Mouse (Mus musculus) lung, adult 2 months (tissue): ENCODE measurements at regions not wholly inside any gene's neighbourhood (a gene's known extent, or its start where the extent isn't known, plus 50 kb on each side); places are given as distances from the start of the nearest gene placed in this dataset.

ENCODE experiments used
- DNase-seq: peaks from one replicate; pipeline ENCODE4 v3.0.0; 2022
- H3K4me1 ChIP-seq: fragments of 200-500 bp; 2 replicates; pipeline ENCODE4 v1.6.1; 2011; ENCODE audit warnings: low read length; ENCODE audit not compliant: control insufficient read depth, insufficient read depth
- H3K4me3 ChIP-seq: fragments of 200-500 bp; replicated peaks from 2 replicates; pipeline ENCODE3; 2011; ENCODE audit warnings: low read depth, mild to moderate bottlenecking, control low read depth, low read length; ENCODE audit errors: extremely low read depth
- CTCF ChIP-seq: fragments of 200-500 bp; IDR thresholded peaks from 2 replicates; pipeline ENCODE4 v1.5.1; 2011; ENCODE audit warnings: mild to moderate bottlenecking, low read length, control low read depth; ENCODE audit not compliant: insufficient read depth
- POLR2A ChIP-seq: fragments of 200-500 bp; IDR thresholded peaks from 2 replicates; pipeline ENCODE4 v1.6.1; 2011; ENCODE audit warnings: low read depth, mild to moderate bottlenecking, control low read depth, low read length, borderline replicate concordance; ENCODE audit errors: extremely low read depth
- WGBS: fragments of 180-500 bp; shearing (Covaris S2); methylation state at CpG from one replicate; pipeline ENCODE4 v1.1.7; 2018; 5-methylcytosine and 5-hydroxymethylcytosine counted together

GRCm38 (mm10) chr9:46388677-46389676 is 69.2 kb upstream of the 4931429L15Rik start:
- no peak for DNase-seq
- no peak overlapping the region for H3K4me3 ChIP-seq
- H3K4me1 ChIP-seq: 0 out of 2 replicates have a peak, but pooled peaks cover 3% of the 10 kb centered on the region
- WGBS: 40% methylated on average over 17 of the region's 17 CpGs
- TF ChIP-seq CTCF: no peak
- TF ChIP-seq POLR2A: no peak

DNA sequence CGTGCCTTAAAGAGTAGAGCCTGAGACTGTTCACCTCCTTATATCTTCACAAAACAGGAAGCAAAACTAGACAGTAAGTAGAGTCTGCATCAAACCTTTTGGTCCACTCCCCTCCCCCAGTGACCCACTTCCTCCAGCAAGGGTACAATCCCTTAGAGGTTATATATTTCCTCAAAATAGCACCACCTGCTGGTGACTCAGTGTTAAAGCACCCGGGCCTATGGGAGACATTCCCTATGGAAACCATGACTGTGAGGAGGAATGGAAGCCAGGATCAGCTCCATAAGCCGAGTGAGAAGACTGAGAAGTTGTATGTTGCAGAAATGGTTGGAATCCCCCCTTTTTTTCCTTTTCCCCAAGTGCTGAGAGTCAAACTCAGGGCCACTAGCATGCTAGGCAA is 66.5 kb upstream of the 4931429L15Rik start:
- no peak for TF ChIP-seq POLR2A
- no peak for TF ChIP-seq CTCF
- whole genome bisulfite sequencing: 94% methylated on average over 3 of the region's 3 CpGs
- DNase-seq: no peak

GRCm38 (mm10) chr9:46381342-46381741 is 61.6 kb upstream of the 4931429L15Rik start:
- TF ChIP-seq CTCF (no peak), POLR2A (no peak)
- WGBS: 30% methylated on average over 4 of the region's 4 CpGs
- Histone ChIP-seq H3K4me1 (no peaks in the 10 kb centered on the region), H3K4me3 (no peak overlapping the region)
- DNase-seq: no peak

More for the DNA sequence above, 66.5 kb upstream of the 4931429L15Rik start:
- Histone ChIP-seq H3K4me1 (0 out of 2 replicates have a peak, but pooled peaks cover 3% of the 10 kb centered on the region), H3K4me3 (no peak overlapping the region)

DNA sequence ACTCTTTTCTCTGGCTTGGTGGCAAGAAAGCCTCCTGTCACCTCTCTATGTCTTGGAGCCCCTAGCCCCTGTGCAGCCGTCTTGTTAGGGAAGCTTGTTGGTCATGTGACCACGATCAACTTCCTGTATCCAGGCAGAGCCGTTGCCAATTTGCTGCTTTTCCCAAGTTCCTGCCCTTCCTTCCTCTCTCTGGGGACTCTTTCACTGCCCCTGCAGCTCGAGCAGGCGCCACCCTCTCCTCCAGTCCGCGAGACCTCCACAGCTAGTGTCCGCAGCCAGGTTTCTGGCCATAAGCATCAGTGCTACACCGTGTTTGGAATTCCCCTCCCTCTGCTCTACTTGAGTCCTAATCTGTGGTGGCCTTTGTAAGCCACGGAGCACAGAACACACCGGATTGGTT is 59.7 kb upstream of the 4931429L15Rik start:
- H3K4me3 ChIP-seq: peak overlapping the region; percentile 45
- DNase-seq: peak; percentile 7
- WGBS: 35% methylated on average over 11 of the region's 11 CpGs

GRCm38 (mm10) chr9:46378339-46378738 is 58.6 kb upstream of the 4931429L15Rik start:
- no peak for TF ChIP-seq POLR2A
- no peak for TF ChIP-seq CTCF
- no peak for DNase-seq
- Histone ChIP-seq H3K4me1 (no peaks in the 10 kb centered on the region), H3K4me3 (no peak overlapping the region)
- 76% methylated on average over 3 of the region's 3 CpGs for WGBS

More for the DNA sequence above, 59.7 kb upstream of the 4931429L15Rik start:
- TF ChIP-seq CTCF (no peak), POLR2A (no peak)
- no peaks in the 10 kb centered on the region for H3K4me1 ChIP-seq
